Mouse (Mus musculus) CD8-positive naive resting alpha-beta T cell, adult 2 months (primary cell): ENCODE measurements at regions not wholly inside any gene's neighbourhood (a gene's known extent, or its start where the extent isn't known, plus 50 kb on each side); places are given as distances from the start of the nearest gene placed in this dataset.
"Not testable (repeated sequence)": the region's sequence is repeated elsewhere in the genome, so short reads cannot be mapped to it uniquely, and the experiment has no call there.

ENCODE experiments used
- DNase-seq, 2 experiments: peaks; one replicate each; pipeline ENCODE4 v3.0.0; 2022; ENCODE audit warnings: low read depth in 2 of 2, low spot score in 2 of 2

DNA sequence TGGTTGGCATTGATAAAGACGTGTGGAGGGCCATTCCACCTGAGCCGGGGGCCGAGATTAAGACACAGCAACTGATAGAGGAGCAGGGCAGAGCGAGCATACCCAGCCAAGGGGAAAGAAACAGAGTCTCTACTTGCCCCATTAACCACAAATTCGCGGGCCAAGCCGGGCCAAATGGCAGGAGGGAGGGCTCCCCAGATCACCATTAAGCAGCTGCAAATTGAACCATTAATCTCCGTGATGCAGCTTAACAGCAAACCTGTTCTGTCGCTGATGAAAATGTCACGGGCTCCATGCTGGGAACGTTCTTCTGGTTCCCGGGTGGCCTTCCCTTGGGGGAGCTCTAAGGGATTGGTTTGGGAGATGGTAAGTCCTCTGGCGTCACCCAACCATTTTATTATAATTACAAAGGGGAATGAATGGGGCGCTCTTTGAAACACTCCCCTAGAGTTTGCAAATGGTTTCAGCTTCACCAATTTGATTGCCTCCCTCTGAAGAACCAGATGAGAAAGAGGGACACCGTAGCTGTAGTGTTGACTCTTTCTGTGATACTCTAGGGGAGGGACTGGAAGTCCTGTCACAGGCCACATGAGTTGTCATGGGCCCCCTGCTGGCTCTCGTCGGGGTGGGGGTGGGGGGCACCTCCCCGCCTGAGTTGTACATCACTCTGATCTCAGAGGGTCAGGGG lies 124.8 kb downstream of the Enc1 start:
- DNase-seq = no peak

DNA sequence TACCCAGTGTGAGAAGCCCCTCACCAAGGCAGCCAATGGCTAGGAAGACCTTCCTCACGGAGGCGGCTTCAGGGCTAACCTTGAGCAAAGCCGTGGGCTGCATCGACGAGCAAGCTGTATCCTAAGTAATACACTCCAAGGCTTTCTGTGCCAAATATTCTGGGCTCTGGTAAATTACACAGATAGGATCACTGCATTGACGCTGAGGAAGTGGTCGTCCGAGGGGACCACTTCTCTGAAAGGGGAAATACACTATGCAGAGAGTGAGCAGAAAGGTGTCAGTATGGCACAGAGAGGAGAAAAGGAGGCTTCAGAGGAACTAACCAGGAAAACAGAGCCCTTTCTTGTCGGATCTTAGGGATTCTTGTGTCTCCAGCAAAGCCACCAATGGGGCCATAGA lies 124.1 kb downstream of the Enc1 start:
- DNase-seq = no peak

DNA sequence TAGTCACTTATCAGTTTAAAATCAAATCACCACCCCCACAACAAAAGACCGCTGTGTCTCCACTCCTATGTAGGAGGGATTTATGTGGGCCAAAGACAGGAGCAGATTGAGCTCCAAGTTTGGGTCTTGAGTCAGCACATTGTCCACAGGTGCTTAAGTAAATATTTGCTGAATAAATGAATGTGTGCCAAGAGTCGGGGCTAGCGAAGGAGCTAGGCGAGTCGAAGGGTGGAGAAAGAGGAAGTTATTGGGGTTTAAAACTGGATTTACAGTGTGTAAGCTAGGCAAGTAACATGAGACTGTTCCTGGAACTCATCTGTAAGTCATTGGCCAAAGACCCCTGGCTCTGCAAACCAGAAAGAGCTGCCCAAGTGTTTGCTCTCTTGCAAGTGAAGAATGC lies 122.9 kb downstream of the Enc1 start:
- DNase-seq = no peak

DNA sequence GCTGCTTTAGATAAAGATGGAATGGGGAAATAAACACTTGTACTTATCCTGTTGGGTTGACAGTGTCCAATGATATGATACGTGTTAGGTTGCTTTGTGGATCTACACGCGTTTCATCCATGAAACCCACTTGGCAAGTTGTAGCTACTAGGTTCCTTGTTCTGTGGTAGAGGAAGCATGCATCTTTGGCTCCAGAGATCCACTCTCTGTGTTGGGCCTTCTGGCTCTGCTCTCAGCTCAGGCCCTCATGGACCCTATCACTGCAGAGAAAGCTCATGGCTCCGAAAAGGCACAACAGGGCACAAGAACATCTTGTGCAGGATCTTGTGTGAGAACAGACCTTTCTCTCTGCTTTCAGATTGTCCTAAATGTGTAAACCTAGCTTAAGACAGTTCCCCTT lies 122.3 kb downstream of the Enc1 start:
- DNase-seq = no peak

- DNase-seq = no peak
Measured at GRCm38 (mm10) chr13:97360551-97360950, 119.6 kb downstream of the Enc1 start.

DNA sequence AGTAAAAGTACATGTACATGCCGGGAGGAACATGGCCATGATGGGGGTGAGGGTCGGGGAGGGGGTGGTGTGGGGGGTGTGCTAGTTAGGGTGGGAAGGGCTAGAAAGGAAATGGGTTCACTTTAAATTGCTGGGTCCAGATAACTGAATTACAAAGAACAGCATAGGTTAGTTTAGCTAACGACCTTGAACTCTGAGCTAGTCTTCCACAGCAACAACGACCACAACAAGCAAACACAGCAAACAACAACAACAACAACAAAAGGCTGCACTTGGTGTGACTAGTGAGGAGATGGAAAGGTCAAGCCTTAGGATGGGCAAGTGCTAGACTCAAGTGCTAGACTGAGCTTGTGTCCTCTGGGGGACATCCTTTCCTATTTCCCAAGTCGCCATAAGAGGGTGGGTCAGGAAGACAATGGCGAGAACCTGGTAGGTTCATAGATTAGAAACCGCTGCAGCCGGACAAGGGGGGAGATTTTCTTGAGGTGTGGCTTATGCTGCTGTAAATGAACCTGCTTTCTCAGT lies 117.9 kb downstream of the Enc1 start:
- no peak for DNase-seq

DNA sequence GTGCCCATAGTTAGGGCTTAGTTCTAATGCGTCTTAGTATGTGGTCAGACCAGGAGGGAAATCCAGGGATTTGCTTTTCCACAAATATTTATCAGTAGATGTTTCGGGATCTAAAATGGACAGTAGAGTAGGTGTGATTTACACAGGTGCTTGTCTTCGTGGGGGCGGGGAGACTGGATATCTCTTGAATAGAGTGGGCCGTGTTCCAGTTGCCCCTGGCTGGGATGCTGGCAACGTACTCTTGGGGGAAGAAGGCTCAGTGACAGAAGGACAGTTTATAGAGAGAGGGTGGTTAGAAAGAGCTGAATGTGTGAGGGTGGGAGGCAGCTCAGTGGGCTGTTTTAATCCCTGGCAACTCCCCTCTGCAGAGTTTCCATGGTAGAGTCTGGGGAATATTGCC lies 117.4 kb downstream of the Enc1 start:
- DNase-seq = no peak

GRCm38 (mm10) chr13:97356923-97357807 lies 116.3 kb downstream of the Enc1 start:
- DNase-seq = no peak

DNA sequence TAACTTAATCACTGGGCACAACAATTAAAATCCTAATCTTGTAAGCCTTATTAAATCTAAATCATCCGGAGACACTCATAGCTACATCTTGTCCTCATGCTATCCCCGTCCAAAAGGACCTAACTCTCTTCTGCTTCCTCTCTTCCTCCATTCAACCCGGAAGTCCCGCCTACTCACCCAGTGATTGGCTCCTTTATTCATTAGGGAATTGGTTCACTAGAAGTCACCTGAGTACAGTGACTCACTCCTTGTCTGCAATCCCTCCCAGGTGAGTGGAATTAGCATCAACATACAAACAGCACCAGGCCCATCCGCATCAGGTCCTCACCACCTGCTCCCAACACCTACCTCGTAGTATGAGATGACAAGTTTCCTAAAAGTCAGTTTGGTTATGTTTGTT lies 114.5 kb downstream of the Enc1 start:
- DNase-seq = not testable (repeated sequence)

DNA sequence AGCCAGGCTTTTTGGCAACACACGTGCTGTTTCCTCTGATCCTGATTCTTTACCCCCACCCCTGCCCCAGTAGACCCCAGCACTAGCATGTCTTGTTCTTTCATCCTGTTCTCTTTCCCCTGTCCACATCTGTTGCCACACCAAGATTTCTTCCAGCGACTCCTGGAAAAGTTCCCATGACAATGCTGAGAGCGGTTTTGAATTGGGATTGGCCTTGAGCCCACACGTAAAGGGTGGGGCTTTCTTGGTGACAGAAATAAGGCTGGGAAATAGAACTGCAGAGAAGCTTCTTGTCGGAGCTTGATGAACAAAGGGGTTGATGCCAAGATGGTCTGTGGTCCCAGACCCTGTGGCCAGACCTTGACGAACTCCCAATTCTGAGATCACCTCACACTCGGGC lies 106.8 kb downstream of the Enc1 start:
- DNase-seq = no peak

DNA sequence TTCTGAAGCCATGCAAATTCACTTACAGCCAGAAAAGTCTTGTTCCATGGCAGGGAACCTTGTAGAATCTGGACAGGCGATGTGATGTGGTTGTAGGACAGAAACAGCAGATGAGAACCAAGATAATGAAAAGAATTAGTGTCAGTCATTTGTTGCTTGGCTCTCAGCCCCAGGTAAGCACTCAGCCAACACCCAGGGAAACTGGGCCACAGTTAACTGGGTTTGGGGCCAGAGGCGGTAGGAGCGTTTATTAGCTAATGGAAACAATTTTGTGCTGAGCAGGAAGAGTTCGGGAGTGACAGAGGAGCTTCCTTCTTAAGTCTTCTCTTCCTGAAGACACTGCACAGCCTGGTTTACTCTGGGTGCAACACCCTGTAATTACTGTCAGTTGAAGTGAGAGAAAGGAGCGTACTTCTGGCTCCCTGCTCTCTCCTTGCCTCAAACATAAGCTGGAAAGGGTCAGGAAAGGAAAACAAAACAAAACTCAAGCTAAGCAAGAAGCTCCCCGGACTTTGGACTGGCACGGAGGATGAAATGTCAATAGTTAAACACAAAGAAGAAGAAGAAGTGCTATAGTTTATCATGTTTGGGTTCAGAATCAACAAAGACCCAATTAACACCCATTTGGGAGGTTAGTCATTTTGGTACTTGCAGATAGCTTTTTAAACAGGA lies 100.4 kb downstream of the Enc1 start:
- DNase-seq = no peak

DNA sequence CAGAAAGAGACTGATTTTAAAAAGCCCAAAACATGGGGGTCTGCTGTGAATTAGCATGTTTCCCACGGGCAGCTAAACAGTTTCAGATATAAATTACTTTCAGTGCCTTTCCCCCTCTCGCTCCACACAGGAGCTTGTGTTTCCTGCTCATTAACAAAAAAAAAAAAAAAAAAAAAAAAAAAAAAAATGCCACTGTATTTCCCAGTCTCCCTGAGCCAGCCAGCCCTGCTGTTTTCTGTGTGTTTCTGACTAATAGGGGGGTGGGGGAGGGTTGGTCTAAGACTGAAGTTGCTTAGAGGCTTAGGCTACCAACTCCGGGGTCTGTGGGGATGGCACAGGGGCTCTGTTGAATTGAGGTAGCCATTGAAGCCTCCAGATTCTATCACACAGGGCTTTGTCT lies 97.0 kb downstream of the Enc1 start:
- DNase-seq = no peak

GRCm38 (mm10) chr13:97337296-97337731 lies 96.4 kb downstream of the Enc1 start:
- DNase-seq = no peak

- no peak for DNase-seq
Measured at GRCm38 (mm10) chr13:97333801-97334534, 93.1 kb downstream of the Enc1 start.

- DNase-seq = no peak
Measured at GRCm38 (mm10) chr13:97331072-97331471, 90.2 kb downstream of the Enc1 start.

- not testable (repeated sequence) for DNase-seq
Measured at GRCm38 (mm10) chr13:97321307-97321706, 80.4 kb downstream of the Enc1 start.

GRCm38 (mm10) chr13:97320756-97321155 lies 79.9 kb downstream of the Enc1 start:
- DNase-seq = no peak

DNA sequence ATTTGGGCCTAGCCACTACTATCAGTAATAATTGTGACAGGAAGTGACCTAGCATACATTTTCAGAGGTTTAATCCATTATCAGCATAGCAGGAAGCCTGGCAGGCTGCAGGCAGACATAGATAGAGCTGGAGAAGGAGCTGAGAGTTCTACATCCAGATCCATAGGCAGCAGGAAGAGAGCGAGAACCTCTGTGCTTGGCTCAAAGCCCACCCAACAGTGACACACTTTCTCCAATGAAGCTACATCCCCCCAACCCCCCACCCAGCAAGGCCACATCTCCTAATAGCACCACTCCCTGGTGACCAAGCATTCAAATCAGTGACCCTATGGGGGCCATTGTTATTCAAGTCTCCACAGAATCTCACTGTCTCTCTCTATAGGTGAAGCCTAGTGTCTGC lies 79.4 kb downstream of the Enc1 start:
- DNase-seq = no peak

DNA sequence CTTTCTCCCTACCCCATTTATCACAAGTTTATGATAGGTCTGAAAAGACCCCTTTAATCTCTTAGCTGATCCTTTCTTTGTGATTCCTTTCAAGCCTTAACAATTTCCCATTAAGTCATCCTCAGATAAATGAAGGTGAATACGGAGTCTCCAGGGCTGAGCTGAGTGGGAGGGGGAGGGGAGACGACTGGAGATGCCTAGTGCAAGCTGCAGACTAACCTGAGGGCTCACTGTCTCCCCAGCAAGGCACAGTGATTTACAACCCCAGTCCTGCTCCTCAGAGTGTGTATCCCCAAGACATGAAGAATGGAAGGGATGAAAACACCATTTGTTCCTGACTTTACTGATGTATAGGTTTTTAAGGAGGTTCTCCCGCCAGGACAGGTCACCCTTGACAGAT lies 76.7 kb downstream of the Enc1 start:
- no peak for DNase-seq

- no peak for DNase-seq
Measured at GRCm38 (mm10) chr13:97312420-97313370, 71.8 kb downstream of the Enc1 start.
